Mouse (Mus musculus) bone marrow macrophage, adult 2 months (primary cell): ENCODE measurements around the gene Gng4. TPM values are rescaled to one million over a fixed set of nuclear protein-coding genes. Genes with fewer than 3 reads are reported as not detected.

Experiments
- H3K27ac ChIP-seq: 2 replicates; pipeline ENCODE4 v1.5.1; 2012; ENCODE audit warnings: low read depth, low read length; ENCODE audit not compliant: insufficient read depth
- H3K4me1 ChIP-seq: 2 replicates; pipeline ENCODE4 v1.6.1; 2012; ENCODE audit warnings: low read length; ENCODE audit not compliant: control insufficient read depth, insufficient read depth
- H3K4me3 ChIP-seq: 2 replicates; pipeline ENCODE4 v1.5.1; 2012; ENCODE audit warnings: mild to moderate bottlenecking, low read length, moderate library complexity; ENCODE audit not compliant: insufficient read depth
- CTCF ChIP-seq: IDR thresholded peaks from 2 replicates; pipeline ENCODE4 v1.5.1; 2012; ENCODE audit warnings: low read depth, mild to moderate bottlenecking, low read length, moderate library complexity
- POLR2A ChIP-seq: IDR thresholded peaks from 2 replicates; pipeline ENCODE4 v1.6.1; 2012; ENCODE audit warnings: mild to moderate bottlenecking, low read depth, low read length, borderline replicate concordance
- polyA plus RNA-seq: library from polyadenylated mRNA; stranded (reverse); fragments of >200 nt; gene quantifications from 2 replicates; pipeline ENCODE4 v1.2.4, GENCODE M21; 2012; ENCODE audit not compliant: missing spikeins, insufficient read depth, insufficient read length

Gene Gng4
- polyA plus RNA-seq, 1 experiment: not detected

DNA sequence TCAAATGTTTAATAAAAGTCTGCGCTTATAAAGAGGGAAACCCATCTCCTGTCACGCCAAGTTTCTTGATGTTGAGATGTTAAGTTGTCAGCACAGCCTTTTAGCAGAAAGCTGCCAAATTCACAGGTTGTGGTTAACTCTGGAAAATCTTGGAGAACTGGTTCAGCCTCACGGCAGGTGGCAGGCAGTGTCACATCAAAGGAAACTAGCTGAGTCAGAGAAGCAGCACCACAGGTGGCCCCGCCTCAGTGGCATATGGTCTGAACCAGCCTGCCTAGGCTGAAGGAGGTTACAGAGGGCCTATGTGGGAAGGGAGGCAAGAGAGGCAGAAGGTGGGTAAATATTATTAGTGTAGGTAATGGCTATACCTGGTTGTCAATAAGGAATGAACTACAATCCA, 61.2 kb downstream of the Gng4 start:
- H3K4me1 ChIP-seq: no peaks in the 10 kb centered on the region
- no peak for TF ChIP-seq CTCF
- TF ChIP-seq POLR2A: no peak
- no peak overlapping the region for H3K27ac ChIP-seq
- no peak overlapping the region for H3K4me3 ChIP-seq

GRCm38 (mm10) chr13:13847075-13847599, 63.3 kb downstream of the Gng4 start:
- no peak overlapping the region for H3K4me3 ChIP-seq
- H3K4me1 ChIP-seq: no peaks in the 10 kb centered on the region
- H3K27ac ChIP-seq: no peak overlapping the region
- TF ChIP-seq CTCF (no peak), POLR2A (no peak)

DNA sequence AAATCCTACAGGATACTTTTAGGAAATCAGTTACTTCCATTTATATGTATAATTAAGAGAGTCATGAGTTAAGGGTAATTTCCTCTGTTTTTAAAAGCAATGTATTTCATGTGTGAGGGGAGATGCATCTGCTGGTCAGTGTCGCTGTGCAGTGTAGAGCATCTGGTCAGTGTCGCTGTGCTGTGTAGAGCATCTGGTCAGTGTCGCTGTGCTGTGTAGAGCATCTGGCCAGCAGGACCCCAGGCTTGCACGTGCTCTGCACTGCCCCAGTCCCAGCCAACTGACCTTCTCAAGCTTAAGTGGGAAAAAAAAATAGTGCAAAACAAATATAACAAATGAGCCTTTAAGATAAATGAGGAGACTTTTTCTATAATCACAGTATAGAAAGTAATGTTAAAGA, 73.3 kb downstream of the Gng4 start:
- Histone ChIP-seq H3K4me1 (no peaks in the 10 kb centered on the region), H3K27ac (no peak overlapping the region), H3K4me3 (no peak overlapping the region)
- no peak for TF ChIP-seq CTCF
- no peak for TF ChIP-seq POLR2A

DNA sequence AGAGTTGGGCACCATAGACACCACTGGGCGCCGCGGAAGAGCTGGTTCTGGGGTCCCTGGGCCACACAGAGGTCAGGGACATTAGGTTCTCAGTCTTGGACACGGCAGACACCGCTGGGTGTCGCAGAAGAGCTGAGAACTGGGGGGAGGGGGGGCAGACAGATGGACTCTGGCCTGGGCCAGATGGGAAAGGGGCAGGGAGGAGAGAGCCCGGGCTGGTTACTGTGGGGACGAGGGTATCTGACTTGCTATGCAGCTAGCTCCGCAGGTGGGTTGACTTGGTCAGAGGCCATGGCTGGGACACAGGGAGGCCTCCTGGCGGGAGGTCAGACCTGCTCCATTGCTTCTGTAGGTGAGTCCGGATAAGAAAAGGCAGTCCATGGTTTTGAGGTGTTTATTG, 78.5 kb downstream of the Gng4 start:
- no peak overlapping the region for H3K27ac ChIP-seq
- H3K4me3 ChIP-seq: no peak overlapping the region
- TF ChIP-seq POLR2A: no peak
- no peak for TF ChIP-seq CTCF
- no peaks in the 10 kb centered on the region for H3K4me1 ChIP-seq

DNA sequence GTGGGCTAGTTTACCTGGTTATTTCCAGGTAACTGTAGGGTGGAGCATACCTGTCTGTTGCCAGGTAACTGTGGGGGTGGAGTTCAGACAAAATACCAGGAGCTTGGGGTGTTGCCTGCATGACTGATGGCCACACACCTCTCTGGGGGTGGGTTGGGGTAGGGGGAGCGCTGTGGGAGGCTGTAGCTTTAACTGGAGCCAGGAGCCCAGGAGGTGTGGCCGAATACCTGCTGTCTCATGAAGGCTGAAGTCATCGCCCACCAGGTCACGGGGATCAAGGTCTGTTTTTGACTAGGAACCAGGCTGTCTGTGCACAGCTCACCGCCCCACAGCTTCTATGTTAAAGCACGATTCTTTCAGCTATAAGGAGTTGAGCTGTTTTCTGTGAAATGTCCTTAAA, 79.1 kb downstream of the Gng4 start:
- Histone ChIP-seq H3K4me1 (no peaks in the 10 kb centered on the region), H3K27ac (no peak overlapping the region), H3K4me3 (no peak overlapping the region)
- TF ChIP-seq CTCF: no peak
- no peak for TF ChIP-seq POLR2A

DNA sequence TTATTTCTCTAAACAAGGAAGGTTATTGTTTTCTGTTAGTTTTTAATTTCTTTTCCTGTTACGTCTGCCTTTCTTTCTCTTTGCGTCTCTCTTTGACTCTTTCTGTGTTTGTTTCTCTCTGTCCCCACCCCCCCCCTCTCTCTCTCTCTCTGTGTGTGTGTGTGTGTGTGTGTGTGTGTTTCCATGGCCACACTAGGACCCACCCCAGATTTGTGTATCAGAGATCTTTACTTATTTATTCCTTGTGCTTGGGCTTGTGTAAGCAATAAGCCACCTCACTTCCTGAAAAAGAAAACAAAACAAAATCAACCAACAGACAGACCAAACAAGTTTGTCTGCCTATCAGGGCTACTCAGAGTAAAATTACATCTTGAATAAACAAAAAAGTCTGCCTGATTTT, 82.5 kb downstream of the Gng4 start:
- Histone ChIP-seq H3K4me3 (no peak overlapping the region), H3K27ac (no peak overlapping the region), H3K4me1 (no peaks in the 10 kb centered on the region)
- no peak for TF ChIP-seq POLR2A

- Histone ChIP-seq H3K4me1 (no peaks in the 10 kb centered on the region), H3K27ac (no peak overlapping the region), H3K4me3 (no peak overlapping the region)
- TF ChIP-seq CTCF (no peak), POLR2A (no peak)
Observed at GRCm38 (mm10) chr13:13867078-13867759, 83.4 kb downstream of the Gng4 start.

GRCm38 (mm10) chr13:13867922-13868321, 84.1 kb downstream of the Gng4 start:
- H3K4me1 ChIP-seq: no peaks in the 10 kb centered on the region
- no peak overlapping the region for H3K4me3 ChIP-seq
- peak; percentile 55 for TF ChIP-seq CTCF
- no peak for TF ChIP-seq POLR2A
- H3K27ac ChIP-seq: no peak overlapping the region

Other genes with a start within 250 kb of the Gng4 start
- gene Lyst, start 193.7 kb upstream of the Gng4 start, polyA plus RNA-seq: 45.9 and 46.5 TPM in 2 replicates
- 9.8 and 11.5 TPM in 2 replicates for gene B3galnt2, start 170.4 kb downstream of the Gng4 start, polyA plus RNA-seq